13 mouse cellular contexts compared by ENCODE assay signal in the genomic region with DNA sequence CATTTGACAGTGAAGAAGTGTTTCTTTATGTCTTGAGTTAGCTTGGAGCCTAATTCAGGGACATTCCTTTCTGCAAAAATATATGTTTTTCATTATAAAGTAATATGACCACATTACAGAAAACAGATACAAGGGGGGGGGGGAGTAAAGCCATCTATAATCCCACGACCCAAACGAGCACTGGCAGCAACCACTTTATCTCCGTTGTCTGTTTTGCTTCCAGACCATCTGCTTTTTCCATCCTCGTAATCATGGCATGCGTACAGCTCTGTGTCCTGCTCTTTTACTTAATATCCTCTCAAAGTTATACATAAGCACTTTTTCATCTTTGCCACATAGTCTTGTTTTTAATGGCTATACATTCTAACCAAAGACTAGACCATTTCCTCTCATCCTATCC. TPM values are rescaled to one million over a fixed set of nuclear protein-coding genes. Genes with fewer than 3 reads are reported as not detected.
DNase-seq lines count a peak whose midpoint lies in the region; ATAC-seq and TF ChIP-seq lines count a peak whose summit lies in the region.
"Had no signal": no experiment of that assay in that cellular context is flagged by ENCODE, and none has a peak within 500 bp of the region (broad histone marks: within the 10 kb centered on the region; RNA-seq: fewer than 3 reads in every experiment).

No protein-coding gene starts in this region.

- no peak overlapping the region; the same call in 1 of the 2 replicates for H3K9ac ChIP-seq in heart, embryonic 13.5 days
- H3K9ac ChIP-seq in forebrain, postnatal 0 days: no peak overlapping the region
- no peak overlapping the region for H3K9ac ChIP-seq in limb, embryonic 14.5 days (ENCODE audit: low read depth, low read length, severe bottlenecking)
- no peak overlapping the region for H3K9ac ChIP-seq in liver, embryonic 11.5 days (ENCODE audit: low read depth, low read length)

- H3K4me1 ChIP-seq in heart, embryonic 13.5 days: peaks cover 57% of the 10 kb centered on the region
- H3K4me1 ChIP-seq in embryonic facial prominence, embryonic 10.5 days: peaks cover 44% of the 10 kb centered on the region
- peaks cover 11% of the 10 kb centered on the region for H3K4me1 ChIP-seq in forebrain, postnatal 0 days (ENCODE audit: insufficient read depth)
- peaks cover 37% of the 10 kb centered on the region for H3K4me1 ChIP-seq in limb, embryonic 14.5 days (ENCODE audit: control insufficient read depth, insufficient read depth, low read length)
- no peaks in the 10 kb centered on the region; the same call in 1 of the 2 replicates for H3K4me1 ChIP-seq in liver, embryonic 11.5 days (replicated peaks; ENCODE audit: control insufficient read depth, insufficient read depth, low read length)

- no peaks in the 10 kb centered on the region for H3K27me3 ChIP-seq in heart, embryonic 13.5 days (replicated peaks)
- no peaks in the 10 kb centered on the region for H3K27me3 ChIP-seq in embryonic facial prominence, embryonic 10.5 days (replicated peaks; ENCODE audit: low read depth, poor library complexity, severe bottlenecking)
- H3K27me3 ChIP-seq in forebrain, postnatal 0 days (ENCODE audit: insufficient read depth, low read length): no peaks in the 10 kb centered on the region
- no peaks in the 10 kb centered on the region for H3K27me3 ChIP-seq in limb, embryonic 14.5 days (ENCODE audit: control insufficient read depth, insufficient read depth, low read length)
- H3K27me3 ChIP-seq in liver, embryonic 11.5 days (replicated peaks; ENCODE audit: control insufficient read depth, insufficient read depth, low read length): no peaks in the 10 kb centered on the region

- H3K36me3 ChIP-seq in heart, embryonic 13.5 days: no peaks in the 10 kb centered on the region
- no peaks in the 10 kb centered on the region for H3K36me3 ChIP-seq in embryonic facial prominence, embryonic 10.5 days (replicated peaks)
- no peaks in the 10 kb centered on the region for H3K36me3 ChIP-seq in forebrain, postnatal 0 days (ENCODE audit: insufficient read depth)
- peaks cover 4% of the 10 kb centered on the region for H3K36me3 ChIP-seq in limb, embryonic 14.5 days (ENCODE audit: control insufficient read depth, insufficient read depth, low read length)
- H3K36me3 ChIP-seq in liver, embryonic 11.5 days (ENCODE audit: control insufficient read depth, insufficient read depth, low read length): no peaks in the 10 kb centered on the region

- no peak for DNase-seq in heart, postnatal 36 days
- DNase-seq in embryonic facial prominence, embryonic 10.5 days (ENCODE audit: low spot score): no peak
- DNase-seq in forebrain, postnatal 0 days: no peak
- DNase-seq in limb, embryonic 14.5 days (ENCODE audit: low spot score): peak; percentile 71
- no peak for DNase-seq in urinary bladder, postnatal 25 days (ENCODE audit: low spot score)
- no peak for DNase-seq in liver, embryonic 11.5 days (ENCODE audit: low spot score)
- DNase-seq: adrenal gland, adult 8-10 months; cerebellum, adult 18-20 months; kidney, adult 2 months had no signal

- H3K4me3 ChIP-seq in heart, embryonic 13.5 days: no peak overlapping the region
- no peak overlapping the region for H3K4me3 ChIP-seq in embryonic facial prominence, embryonic 10.5 days
- H3K4me3 ChIP-seq in forebrain, postnatal 0 days (ENCODE audit: low read depth, low read length): no peak overlapping the region
- no peak overlapping the region for H3K4me3 ChIP-seq in limb, embryonic 14.5 days (replicated peaks; ENCODE audit: low read length)
- H3K4me3 ChIP-seq in liver, embryonic 11.5 days (ENCODE audit: low read depth, low read length): no peak overlapping the region
- H3K4me3 ChIP-seq: erythroblast, embryonic 14.5 days had no signal

- ATAC-seq in heart, embryonic 13.5 days (ENCODE audit: extremely low read depth, insufficient number of reproducible peaks, low FRiP score, low TSS enrichment): no peak
- no peak for ATAC-seq in forebrain, postnatal 0 days
- 0 out of 2 replicates have a peak, but pooled peaks have one; percentile 13 for ATAC-seq in limb, embryonic 14.5 days (ENCODE audit: low FRiP score, low read depth)
- ATAC-seq in erythroblast, adult 5-6 weeks (replicated peaks; ENCODE audit: low FRiP score, poor library complexity, severe bottlenecking): no peak
- ATAC-seq in liver, embryonic 11.5 days (replicated peaks; ENCODE audit: low FRiP score): no peak

- intact Hi-C loops in heart, postnatal 36 days (cut with DNase I): no loop called here

- no peaks in the 10 kb centered on the region for H3K9me3 ChIP-seq in heart, embryonic 13.5 days
- no peaks in the 10 kb centered on the region for H3K9me3 ChIP-seq in embryonic facial prominence, embryonic 10.5 days
- H3K9me3 ChIP-seq in forebrain, postnatal 0 days (ENCODE audit: low read length): no peaks in the 10 kb centered on the region
- no peaks in the 10 kb centered on the region for H3K9me3 ChIP-seq in limb, embryonic 14.5 days (ENCODE audit: control insufficient read depth, low read length)
- H3K9me3 ChIP-seq in liver, embryonic 11.5 days (ENCODE audit: control insufficient read depth, low read length): no peaks in the 10 kb centered on the region

- H3K27ac ChIP-seq in heart, embryonic 13.5 days (replicated peaks): peak overlapping the region; percentile 95
- peak overlapping the region; percentile 76 for H3K27ac ChIP-seq in embryonic facial prominence, embryonic 10.5 days (replicated peaks)
- H3K27ac ChIP-seq in forebrain, postnatal 0 days (ENCODE audit: low read depth, low read length): peak overlapping the region; percentile 71; the same call in 1 of the 2 replicates
- peak overlapping the region; percentile 83 for H3K27ac ChIP-seq in limb, embryonic 14.5 days (replicated peaks; ENCODE audit: low read depth, low read length)
- H3K27ac ChIP-seq in liver, embryonic 11.5 days (ENCODE audit: low read depth, low read length): no peak overlapping the region

- 48% methylated on average over 5 of the region's 5 CpGs for WGBS in heart, embryonic 13.5 days
- WGBS in embryonic facial prominence, embryonic 10.5 days: 75% methylated on average over 5 of the region's 5 CpGs
- 46% methylated on average over 5 of the region's 5 CpGs for WGBS in forebrain, postnatal 0 days
- 43% methylated on average over 5 of the region's 5 CpGs for WGBS in limb, embryonic 14.5 days
- 56% methylated on average over 5 of the region's 5 CpGs for WGBS in liver, embryonic 11.5 days

- no peak overlapping the region for H3K4me2 ChIP-seq in heart, embryonic 13.5 days
- H3K4me2 ChIP-seq in forebrain, postnatal 0 days (ENCODE audit: low read depth): 0 out of 2 replicates have a peak overlapping the region, but pooled peaks have one; percentile 33
- H3K4me2 ChIP-seq in limb, embryonic 14.5 days (replicated peaks; ENCODE audit: low read depth, low read length, severe bottlenecking): no peak overlapping the region
- H3K4me2 ChIP-seq in liver, embryonic 11.5 days: no peak overlapping the region

- no peak for TF ChIP-seq POLR2A in limb, embryonic 14.5 days (IDR thresholded peaks at IDR 0.05; ENCODE audit: borderline replicate concordance, extremely low read depth, insufficient read depth, insufficient read length)

- TF ChIP-seq CTCF in forebrain, postnatal 0 days (IDR thresholded peaks at IDR 0.05; ENCODE audit: low read depth): no peak

RNA-seq across cellular contexts. Expression of gene Cpa4, which starts 5.2 kb away (rescaled TPM):
- polyA plus RNA-seq in heart, embryonic 13.5 days (2015; fragmentation: Nextera tagmentation; extraction: Ambion mirVana): 2.5 and 3.3 TPM in 2 replicates
- not detected for total RNA-seq in heart, postnatal 36 days (2021)
- polyA plus RNA-seq in embryonic facial prominence, embryonic 10.5 days (2016; fragmentation: Nextera tagmentation; extraction: Ambion mirVana): 0.85 and 1.1 TPM in 2 replicates
- 0.23 and 0.38 TPM in 2 replicates for total RNA-seq in forebrain, postnatal 0 days (2014; rRNA removed)
- 0.58 and 0.88 TPM in 2 replicates for polyA plus RNA-seq in forebrain, postnatal 0 days (2015; fragmentation: Nextera tagmentation; extraction: Ambion mirVana)
- 4.4 and 5.4 TPM in 2 replicates for polyA plus RNA-seq in limb, embryonic 14.5 days (2012; rRNA removed)
- polyA plus RNA-seq in limb, embryonic 14.5 days (2014; fragmentation: Nextera tagmentation; extraction: Ambion mirVana): 1.9 and 2.1 TPM in 2 replicates
- not detected in 2 replicates for total RNA-seq in erythroblast, adult 5-6 weeks (2015; ENCODE audit: low replicate concordance)
- not detected in 2 replicates for total RNA-seq in erythroblast, adult 5-6 weeks (2017; ENCODE audit: low replicate concordance)
- polyA plus RNA-seq in liver, embryonic 11.5 days (2014; fragmentation: Nextera tagmentation; extraction: Ambion mirVana): 0.44 and 0.45 TPM in 2 replicates
- polyA plus RNA-seq: erythroblast, embryonic 14.5 days; kidney, adult 2 months had no signal

RNA-seq across cellular contexts. Expression of gene Cpa2, which starts 32.0 kb away (rescaled TPM):
- polyA plus RNA-seq in heart, embryonic 13.5 days (2015; fragmentation: Nextera tagmentation; extraction: Ambion mirVana): 4.6 and 6.9 TPM in 2 replicates
- total RNA-seq in heart, postnatal 36 days (2021): not detected
- 18.9 and 22.0 TPM in 2 replicates for polyA plus RNA-seq in embryonic facial prominence, embryonic 10.5 days (2016; fragmentation: Nextera tagmentation; extraction: Ambion mirVana)
- 6.8 and 10.0 TPM in 2 replicates for total RNA-seq in forebrain, postnatal 0 days (2014; rRNA removed)
- 16.6 and 17.1 TPM in 2 replicates for polyA plus RNA-seq in forebrain, postnatal 0 days (2015; fragmentation: Nextera tagmentation; extraction: Ambion mirVana)
- polyA plus RNA-seq in limb, embryonic 14.5 days (2012; rRNA removed): 5.2 and 6.6 TPM in 2 replicates
- 5.3 and 6.5 TPM in 2 replicates for polyA plus RNA-seq in limb, embryonic 14.5 days (2014; fragmentation: Nextera tagmentation; extraction: Ambion mirVana)
- not detected in 2 replicates for total RNA-seq in erythroblast, adult 5-6 weeks (2015; ENCODE audit: low replicate concordance)
- total RNA-seq in erythroblast, adult 5-6 weeks (2017; ENCODE audit: low replicate concordance): not detected in 2 replicates
- 1.7 and 1.9 TPM in 2 replicates for polyA plus RNA-seq in liver, embryonic 11.5 days (2014; fragmentation: Nextera tagmentation; extraction: Ambion mirVana)
- polyA plus RNA-seq: erythroblast, embryonic 14.5 days had no signal

RNA-seq across cellular contexts. Expression of gene Cpa5, which starts 37.4 kb away (rescaled TPM):
- 0.90 and 0.97 TPM in 2 replicates for polyA plus RNA-seq in heart, embryonic 13.5 days (2015; fragmentation: Nextera tagmentation; extraction: Ambion mirVana)
- total RNA-seq in heart, postnatal 36 days (2021): not detected
- 0.36 and 0.41 TPM in 2 replicates for polyA plus RNA-seq in embryonic facial prominence, embryonic 10.5 days (2016; fragmentation: Nextera tagmentation; extraction: Ambion mirVana)
- total RNA-seq in forebrain, postnatal 0 days (2014; rRNA removed): not detected in 2 replicates
- polyA plus RNA-seq in forebrain, postnatal 0 days (2015; fragmentation: Nextera tagmentation; extraction: Ambion mirVana): 0.11 TPM in 1 of 2 replicates, not detected in the other
- polyA plus RNA-seq in limb, embryonic 14.5 days (2012; rRNA removed): 0.81 and 0.87 TPM in 2 replicates
- 0.57 and 0.99 TPM in 2 replicates for polyA plus RNA-seq in limb, embryonic 14.5 days (2014; fragmentation: Nextera tagmentation; extraction: Ambion mirVana)
- total RNA-seq in erythroblast, adult 5-6 weeks (2015; ENCODE audit: low replicate concordance): 1.3 TPM in 1 of 2 replicates, not detected in the other
- total RNA-seq in erythroblast, adult 5-6 weeks (2017; ENCODE audit: low replicate concordance): not detected in 2 replicates
- 0.14 TPM in 1 of 2 replicates, not detected in the other for polyA plus RNA-seq in liver, embryonic 11.5 days (2014; fragmentation: Nextera tagmentation; extraction: Ambion mirVana)
- total RNA-seq: adrenal gland, adult 8-10 months; left cerebral cortex, adult 8-10 months had no signal
- polyA plus RNA-seq: erythroblast, embryonic 14.5 days; kidney, adult 2 months had no signal
